Mouse (Mus musculus): ENCODE measurements around the gene Litaf. TPM values are rescaled to one million over a fixed set of nuclear protein-coding genes. Genes with fewer than 3 reads are reported as not detected.
A peak's percentile ranks its signal among the peaks of the same experiment; 100 is the strongest.

Litaf gene
- 47.6 and 49.6 TPM in 2 replicates for polyA plus RNA-seq (2012; rRNA removed)

DNA sequence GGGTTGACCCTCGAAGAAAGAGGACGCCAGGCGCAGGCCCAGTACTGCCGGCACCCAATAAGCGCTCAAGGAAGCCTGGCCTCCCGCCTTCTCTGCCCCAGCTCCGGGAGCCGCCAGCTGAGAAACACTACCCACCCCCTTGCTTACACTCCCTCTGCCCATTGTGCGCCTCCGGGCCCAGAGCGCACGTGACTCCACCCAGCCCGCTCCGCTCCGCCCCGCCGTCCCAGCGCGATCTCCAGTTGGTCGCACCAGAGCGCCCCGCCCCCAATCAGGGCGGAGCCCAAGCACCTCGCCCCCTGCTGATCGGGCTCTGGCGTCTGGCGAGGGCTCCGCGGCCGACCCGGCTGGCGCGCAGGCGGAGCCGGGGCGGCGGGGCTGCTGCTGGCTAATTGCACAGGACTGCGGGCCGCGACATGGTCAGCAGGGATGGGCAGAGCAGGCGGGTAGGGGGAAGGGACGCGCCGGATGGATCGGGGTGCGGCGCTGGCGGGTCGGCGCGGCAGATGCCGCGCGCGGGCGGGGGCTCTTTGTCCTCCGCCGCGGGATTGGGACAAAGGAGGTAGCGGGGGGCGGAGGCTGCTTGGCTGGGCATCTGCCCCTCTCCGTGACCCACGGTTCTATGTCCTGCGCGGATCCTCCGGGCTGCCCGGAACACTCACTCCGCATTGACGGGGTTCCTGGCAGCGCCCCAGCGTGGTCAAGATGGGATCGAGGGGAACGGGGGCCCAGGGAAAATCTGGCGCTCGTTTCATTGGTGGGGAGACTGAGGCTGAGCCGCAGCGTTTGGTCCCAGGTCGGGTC lies at the start of gene Litaf:
Gene Litaf, minus strand, starts transcription at position 129 of the 804 bp plus-strand sequence.
- DNase-seq (ENCODE audit: extremely low spot score in 1 of 2, low spot score in 1 of 2), result peak; percentile 94 to 98

- DNase-seq (ENCODE audit: extremely low spot score in 1 of 2, low spot score in 1 of 2), result peak in 1 of 2 experiments; percentile 61
These were observed 43.3 kb upstream of the Litaf start for GRCm38 (mm10) chr16:11109198-11109740.

DNA sequence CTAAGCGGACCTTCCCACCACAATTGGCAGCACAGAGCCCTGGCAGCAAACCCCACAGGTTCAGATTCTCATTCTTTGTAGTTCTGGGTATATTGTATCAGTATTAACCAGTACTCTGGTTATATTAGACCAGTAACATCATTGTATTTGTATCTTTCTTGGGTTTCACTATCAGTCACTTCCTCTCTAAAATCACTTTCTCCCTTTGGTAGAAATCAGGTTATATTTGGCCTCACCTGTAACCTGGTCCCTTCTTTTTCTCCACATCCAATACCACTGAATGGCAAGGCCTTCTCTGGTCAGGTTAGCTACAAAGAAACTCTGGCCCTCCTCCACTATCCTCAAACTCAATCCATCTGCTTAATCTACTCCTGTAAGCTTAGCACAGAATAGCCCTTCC lies 38.9 kb upstream of the Litaf start:
- no peak for DNase-seq (ENCODE audit: extremely low spot score in 1 of 2, low spot score in 1 of 2)

GRCm38 (mm10) chr16:11097301-11097700 lies 31.3 kb upstream of the Litaf start:
- DNase-seq (ENCODE audit: extremely low spot score in 1 of 2, low spot score in 1 of 2), result no peak

GRCm38 (mm10) chr16:11093717-11094386 lies 27.9 kb upstream of the Litaf start:
- no peak for DNase-seq (ENCODE audit: extremely low spot score in 1 of 2, low spot score in 1 of 2)

DNA sequence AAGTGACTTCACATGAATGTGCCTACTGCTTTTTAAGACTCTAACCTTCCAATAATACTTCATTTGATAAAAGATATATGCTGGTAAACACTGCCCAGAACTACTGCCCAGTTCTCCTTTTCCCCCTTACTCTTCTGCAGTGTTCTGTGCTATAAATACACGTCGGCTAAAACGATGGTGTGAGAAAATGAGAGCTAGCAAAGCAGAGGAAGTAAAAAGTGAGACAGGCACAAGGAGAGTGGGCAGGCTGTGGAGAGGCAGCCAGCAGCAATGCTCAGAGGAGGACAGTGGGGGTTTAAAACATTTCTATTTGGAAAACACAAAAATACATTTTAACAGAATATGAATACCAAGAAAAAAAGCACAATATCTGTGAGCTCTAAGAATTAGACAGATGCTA lies 26.6 kb upstream of the Litaf start:
- peak; percentile 67 to 77 for DNase-seq (ENCODE audit: extremely low spot score in 1 of 2, low spot score in 1 of 2)

- no peak for DNase-seq (ENCODE audit: extremely low spot score in 1 of 2, low spot score in 1 of 2)
These were observed 26.1 kb upstream of the Litaf start for GRCm38 (mm10) chr16:11092061-11092460.

GRCm38 (mm10) chr16:11090836-11091570 lies 25.0 kb upstream of the Litaf start:
- no peak for DNase-seq (ENCODE audit: extremely low spot score in 1 of 2, low spot score in 1 of 2)

DNA sequence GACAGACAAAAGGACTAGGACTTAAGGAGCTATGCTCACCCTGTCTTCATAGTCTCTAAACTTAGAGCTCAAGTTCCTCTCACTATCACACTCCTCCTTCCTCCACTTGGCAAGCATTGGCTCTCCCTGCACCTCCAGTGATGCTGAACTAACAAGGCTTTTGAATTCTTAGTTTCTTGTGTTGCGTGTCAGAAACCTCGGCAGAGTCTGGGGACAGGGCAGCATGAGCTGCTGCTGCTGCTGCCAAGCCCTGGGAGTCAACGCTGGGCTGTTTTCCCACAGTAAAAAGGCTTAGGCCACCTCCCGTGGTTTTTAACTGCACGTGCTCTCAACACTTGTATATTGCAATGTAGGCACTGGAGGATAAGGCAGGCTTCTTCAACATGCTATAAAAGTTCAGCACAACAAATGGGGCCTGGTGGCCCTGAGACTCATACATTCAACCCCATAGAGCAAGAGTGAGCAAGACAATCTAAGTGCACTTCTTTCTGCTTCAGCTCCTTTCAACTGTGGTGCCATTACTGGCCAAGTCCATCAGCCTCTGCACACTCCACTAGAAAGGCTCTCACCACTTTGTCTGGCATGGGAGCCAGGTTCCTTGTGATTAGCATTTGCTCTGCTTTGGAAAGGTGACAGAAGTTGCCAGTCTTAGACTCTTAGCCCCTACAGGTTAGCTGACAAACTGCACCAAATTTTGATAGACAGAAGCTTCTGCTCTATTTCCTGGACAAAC lies 21.1 kb upstream of the Litaf start:
- peak in 1 of 2 experiments; percentile 58 for DNase-seq (ENCODE audit: extremely low spot score in 1 of 2, low spot score in 1 of 2)

- no peak for DNase-seq (ENCODE audit: extremely low spot score in 1 of 2, low spot score in 1 of 2)
These were observed 20.3 kb upstream of the Litaf start for GRCm38 (mm10) chr16:11086299-11086698.

DNA sequence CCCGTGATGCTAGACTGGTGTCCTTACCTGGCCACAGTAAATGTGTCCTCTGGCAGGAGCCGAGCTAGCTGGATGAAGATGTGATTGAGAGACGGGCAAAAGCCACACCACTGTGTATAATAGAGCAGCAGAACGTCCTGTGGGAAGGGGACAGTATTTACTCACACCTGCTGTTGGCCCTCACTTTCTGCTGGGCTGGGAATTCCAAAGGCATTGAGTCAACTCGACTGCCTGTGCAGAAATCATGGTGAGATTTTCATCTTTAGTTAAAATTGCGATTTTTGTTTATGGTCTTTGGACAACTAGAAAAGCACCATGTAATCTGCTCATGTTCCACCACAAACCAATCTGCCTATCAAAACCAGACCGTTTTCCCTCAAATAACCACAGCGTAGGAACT lies 18.2 kb upstream of the Litaf start:
- no peak for DNase-seq (ENCODE audit: extremely low spot score in 1 of 2, low spot score in 1 of 2)

DNA sequence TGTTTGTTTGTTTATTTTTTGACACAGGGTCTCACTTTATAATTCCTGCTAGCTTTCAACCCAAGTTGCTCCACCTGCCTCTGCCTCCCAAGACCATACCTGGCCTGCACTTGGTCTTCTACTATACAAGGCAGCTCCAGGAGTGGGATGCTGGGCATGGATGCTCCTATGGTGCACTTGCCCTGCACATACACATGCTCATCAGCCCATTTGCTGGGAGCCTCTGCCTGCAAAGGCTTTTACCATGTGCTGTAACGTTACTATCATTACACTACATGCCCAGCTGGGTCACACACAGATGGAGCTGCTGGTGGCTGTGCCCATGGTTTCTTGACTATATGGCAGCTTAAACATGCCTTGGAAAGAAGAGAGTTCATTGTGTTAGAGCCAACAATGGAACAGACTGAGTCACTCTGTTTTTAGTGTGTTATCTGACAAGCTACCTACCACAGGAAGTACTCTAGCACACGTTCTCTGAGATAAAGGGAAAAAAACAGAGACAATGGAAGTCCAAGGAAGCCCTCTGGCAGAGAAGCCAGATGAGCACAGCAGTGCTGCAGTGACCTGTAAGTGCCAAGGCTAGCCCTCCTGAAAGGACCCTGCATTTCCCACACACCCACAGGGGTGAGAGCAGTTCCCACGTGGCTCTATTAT lies 12.4 kb upstream of the Litaf start:
- DNase-seq (ENCODE audit: extremely low spot score in 1 of 2, low spot score in 1 of 2), result no peak

DNA sequence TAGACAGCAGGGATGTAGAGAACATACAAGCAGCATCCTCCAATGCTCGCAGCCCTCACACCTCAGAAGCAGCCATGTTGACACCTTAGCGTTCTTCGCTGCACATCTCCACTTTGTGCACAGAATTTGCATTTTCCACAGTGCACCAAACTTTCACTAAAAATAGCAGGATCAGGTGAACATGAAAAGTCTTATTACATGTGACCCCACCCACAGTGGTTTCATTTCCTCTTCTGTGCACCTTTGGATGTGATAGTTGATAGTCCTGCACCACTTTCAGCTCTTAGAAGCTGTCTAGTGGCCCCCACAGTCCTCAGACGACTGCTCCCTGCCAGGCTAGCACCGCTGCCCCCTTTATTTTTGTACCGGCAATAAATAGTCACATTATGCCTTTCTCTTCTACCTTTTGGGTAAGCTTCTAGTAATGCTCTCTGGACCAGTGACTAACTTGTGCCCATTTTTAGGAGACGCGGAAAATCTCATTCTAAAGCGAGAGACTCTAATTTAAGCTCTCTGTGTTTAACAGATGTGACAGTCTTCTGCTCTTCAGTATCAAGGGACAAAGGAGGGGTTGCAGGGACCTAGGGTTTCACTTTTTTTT lies 11.7 kb upstream of the Litaf start:
- DNase-seq (ENCODE audit: extremely low spot score in 1 of 2, low spot score in 1 of 2), result no peak

GRCm38 (mm10) chr16:11073060-11073459 lies 7.1 kb upstream of the Litaf start:
- DNase-seq (ENCODE audit: extremely low spot score in 1 of 2, low spot score in 1 of 2), result no peak

DNA sequence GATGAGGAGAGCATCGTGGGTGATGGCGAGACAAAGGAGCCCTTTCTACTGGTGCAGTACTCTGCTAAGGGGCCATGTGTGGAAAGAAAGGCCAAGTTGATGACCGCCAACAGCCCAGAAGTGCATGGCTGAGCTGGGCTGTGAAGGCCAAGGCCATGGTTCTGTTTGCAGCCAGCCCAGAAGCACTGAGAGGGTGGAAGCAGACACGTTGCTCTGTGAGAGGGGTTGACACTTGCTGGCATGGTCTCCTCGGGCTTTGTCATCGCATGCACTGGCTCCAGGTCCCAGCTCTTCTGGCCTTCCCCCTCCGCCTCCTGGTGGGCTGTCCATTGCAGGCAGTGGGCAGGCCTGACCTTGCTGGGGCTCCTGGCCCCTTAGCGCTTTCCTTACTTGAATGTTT lies 6.5 kb upstream of the Litaf start:
- DNase-seq (ENCODE audit: extremely low spot score in 1 of 2, low spot score in 1 of 2), result no peak

GRCm38 (mm10) chr16:11071887-11072286 lies 5.9 kb upstream of the Litaf start:
- no peak for DNase-seq (ENCODE audit: extremely low spot score in 1 of 2, low spot score in 1 of 2)

GRCm38 (mm10) chr16:11071176-11071575 lies 5.2 kb upstream of the Litaf start:
- no peak for DNase-seq (ENCODE audit: extremely low spot score in 1 of 2, low spot score in 1 of 2)

DNA sequence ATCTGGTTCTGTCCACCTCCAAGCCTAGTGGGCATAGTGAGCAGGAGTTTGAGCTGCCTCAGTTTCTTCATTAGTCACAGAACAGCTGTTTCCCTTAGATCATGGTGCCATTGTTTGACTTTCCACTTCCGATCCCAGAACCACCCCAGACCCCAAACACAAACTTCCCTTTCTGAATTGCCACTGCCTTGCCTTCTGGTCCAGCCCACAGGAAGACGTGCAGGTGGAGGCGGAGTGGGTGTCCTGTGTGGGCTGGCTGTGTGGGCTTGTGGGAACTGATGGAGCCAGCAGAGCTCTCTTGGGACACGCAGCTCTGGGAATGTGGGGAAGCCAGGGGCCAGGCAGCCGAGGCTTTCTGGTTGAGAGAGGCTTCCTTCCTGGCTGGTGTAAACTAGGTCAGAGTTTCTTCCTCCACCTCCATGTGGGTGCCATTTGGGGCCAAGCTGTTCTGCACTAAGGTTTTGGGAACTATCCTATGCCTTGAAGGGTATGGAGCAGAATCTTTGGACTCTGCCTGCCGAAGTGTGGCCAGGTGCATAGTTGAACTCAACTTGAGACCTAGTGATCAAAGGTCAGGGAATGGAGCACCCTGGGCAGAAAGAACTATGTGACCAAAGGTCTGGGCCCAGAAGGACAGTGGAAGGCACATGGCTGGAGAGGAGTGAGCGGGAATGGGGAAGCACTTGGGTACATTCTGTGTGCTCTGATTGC lies 3.9 kb upstream of the Litaf start:
- no peak for DNase-seq (ENCODE audit: extremely low spot score in 1 of 2, low spot score in 1 of 2)

- no peak for DNase-seq (ENCODE audit: extremely low spot score in 1 of 2, low spot score in 1 of 2)
These were observed 3.3 kb upstream of the Litaf start for GRCm38 (mm10) chr16:11069271-11069670.

Measured in frontal cortex, adult 2 months (tissue).